Mouse (Mus musculus): ENCODE measurements around the gene Srpk1. TPM values are rescaled to one million over a fixed set of nuclear protein-coding genes. Genes with fewer than 3 reads are reported as not detected.
A peak's percentile ranks its signal among the peaks of the same experiment; 100 is the strongest.

Srpk1 gene
- polyA plus RNA-seq, 1 experiment from 2014 or later, result 124 TPM

- Histone ChIP-seq H3K27me3 (ENCODE audit: control insufficient read depth, insufficient read depth, low read length) (no peaks in the 10 kb centered on the region), H3K27ac (ENCODE audit: low read depth, low read length) (no peak overlapping the region), H3K9me3 (ENCODE audit: control insufficient read depth, low read length) (no peaks in the 10 kb centered on the region), H3K36me3 (ENCODE audit: control insufficient read depth, insufficient read depth, low read length) (no peaks in the 10 kb centered on the region), H3K4me1 (ENCODE audit: control insufficient read depth, insufficient read depth, low read length) (peaks cover 3% of the 10 kb centered on the region; the same call in 1 of the 2 replicates), H3K4me3 (ENCODE audit: low read depth, low read length) (no peak overlapping the region), H3K9ac (ENCODE audit: low read length) (no peak overlapping the region), H3K4me2 (no peak overlapping the region)
- DNase-seq (ENCODE audit: low spot score, missing footprints) (no peak), ATAC-seq (ENCODE audit: low FRiP score) (no peak)
- 88% methylated on average over 6 of the region's 6 CpGs for WGBS
Measured at GRCm38 (mm10) chr17:28572941-28573340, 49.6 kb downstream of the Srpk1 start.

GRCm38 (mm10) chr17:28572521-28572920, 50.0 kb downstream of the Srpk1 start:
- no peak overlapping the region for H3K9ac ChIP-seq (ENCODE audit: low read length)
- H3K27me3 ChIP-seq (ENCODE audit: control insufficient read depth, insufficient read depth, low read length), result no peaks in the 10 kb centered on the region
- H3K9me3 ChIP-seq (ENCODE audit: control insufficient read depth, low read length), result no peaks in the 10 kb centered on the region
- H3K27ac ChIP-seq (ENCODE audit: low read depth, low read length), result no peak overlapping the region
- ATAC-seq (ENCODE audit: low FRiP score) (no peak), DNase-seq (ENCODE audit: low spot score, missing footprints) (peak; percentile 39)
- H3K36me3 ChIP-seq (ENCODE audit: control insufficient read depth, insufficient read depth, low read length), result no peaks in the 10 kb centered on the region
- no peak overlapping the region for H3K4me3 ChIP-seq (ENCODE audit: low read depth, low read length)
- H3K4me2 ChIP-seq, result no peak overlapping the region
- peaks cover 3% of the 10 kb centered on the region; the same call in 1 of the 2 replicates for H3K4me1 ChIP-seq (ENCODE audit: control insufficient read depth, insufficient read depth, low read length)
- 78% methylated on average over 7 of the region's 7 CpGs for WGBS

GRCm38 (mm10) chr17:28571868-28572267, 50.6 kb downstream of the Srpk1 start:
- Histone ChIP-seq H3K4me2 (no peak overlapping the region), H3K36me3 (ENCODE audit: control insufficient read depth, insufficient read depth, low read length) (no peaks in the 10 kb centered on the region), H3K4me1 (ENCODE audit: control insufficient read depth, insufficient read depth, low read length) (peaks cover 3% of the 10 kb centered on the region; the same call in 1 of the 2 replicates), H3K27ac (ENCODE audit: low read depth, low read length) (no peak overlapping the region), H3K27me3 (ENCODE audit: control insufficient read depth, insufficient read depth, low read length) (no peaks in the 10 kb centered on the region), H3K9ac (ENCODE audit: low read length) (no peak overlapping the region), H3K9me3 (ENCODE audit: control insufficient read depth, low read length) (no peaks in the 10 kb centered on the region), H3K4me3 (ENCODE audit: low read depth, low read length) (no peak overlapping the region)
- WGBS, result 82% methylated on average over 3 of the region's 3 CpGs
- no peak for ATAC-seq (ENCODE audit: low FRiP score)
- peak; percentile 56 for DNase-seq (ENCODE audit: low spot score, missing footprints)

GRCm38 (mm10) chr17:28567541-28567940, 55.0 kb downstream of the Srpk1 start:
- no peak overlapping the region for H3K27ac ChIP-seq (ENCODE audit: low read depth, low read length)
- no peak for ATAC-seq (ENCODE audit: low FRiP score)
- no peak overlapping the region for H3K4me3 ChIP-seq (ENCODE audit: low read depth, low read length)
- H3K4me2 ChIP-seq, result no peak overlapping the region
- no peak overlapping the region for H3K9ac ChIP-seq (ENCODE audit: low read length)
- no peaks in the 10 kb centered on the region for H3K4me1 ChIP-seq (ENCODE audit: control insufficient read depth, insufficient read depth, low read length)
- peak; percentile 79 for DNase-seq (ENCODE audit: low spot score, missing footprints)
- no peaks in the 10 kb centered on the region for H3K9me3 ChIP-seq (ENCODE audit: control insufficient read depth, low read length)
- WGBS, result 34% methylated on average over 3 of the region's 3 CpGs
- H3K27me3 ChIP-seq (ENCODE audit: control insufficient read depth, insufficient read depth, low read length), result no peaks in the 10 kb centered on the region
- no peaks in the 10 kb centered on the region for H3K36me3 ChIP-seq (ENCODE audit: control insufficient read depth, insufficient read depth, low read length)

- DNase-seq (ENCODE audit: low spot score, missing footprints) (no peak), ATAC-seq (ENCODE audit: low FRiP score) (no peak)
- Histone ChIP-seq H3K36me3 (ENCODE audit: control insufficient read depth, insufficient read depth, low read length) (no peaks in the 10 kb centered on the region), H3K4me3 (ENCODE audit: low read depth, low read length) (no peak overlapping the region), H3K4me2 (no peak overlapping the region), H3K27me3 (ENCODE audit: control insufficient read depth, insufficient read depth, low read length) (no peaks in the 10 kb centered on the region), H3K27ac (ENCODE audit: low read depth, low read length) (no peak overlapping the region), H3K9me3 (ENCODE audit: control insufficient read depth, low read length) (no peaks in the 10 kb centered on the region), H3K9ac (ENCODE audit: low read length) (no peak overlapping the region), H3K4me1 (ENCODE audit: control insufficient read depth, insufficient read depth, low read length) (no peaks in the 10 kb centered on the region)
Measured at GRCm38 (mm10) chr17:28565181-28565580, 57.3 kb downstream of the Srpk1 start.

- H3K36me3 ChIP-seq (ENCODE audit: control insufficient read depth, insufficient read depth, low read length), result no peaks in the 10 kb centered on the region
- no peak overlapping the region for H3K4me2 ChIP-seq
- no peak overlapping the region for H3K27ac ChIP-seq (ENCODE audit: low read depth, low read length)
- no peaks in the 10 kb centered on the region for H3K9me3 ChIP-seq (ENCODE audit: control insufficient read depth, low read length)
- no peaks in the 10 kb centered on the region for H3K27me3 ChIP-seq (ENCODE audit: control insufficient read depth, insufficient read depth, low read length)
- no peak for DNase-seq (ENCODE audit: low spot score, missing footprints)
- no peak overlapping the region for H3K9ac ChIP-seq (ENCODE audit: low read length)
- peaks cover 1% of the 10 kb centered on the region; the same call in 1 of the 2 replicates for H3K4me1 ChIP-seq (ENCODE audit: control insufficient read depth, insufficient read depth, low read length)
- no peak overlapping the region for H3K4me3 ChIP-seq (ENCODE audit: low read depth, low read length)
- no peak for ATAC-seq (ENCODE audit: low FRiP score)
- WGBS, result 71% methylated on average over 7 of the region's 7 CpGs
Measured at GRCm38 (mm10) chr17:28561613-28562012, 60.9 kb downstream of the Srpk1 start.

- H3K4me1 ChIP-seq (ENCODE audit: control insufficient read depth, insufficient read depth, low read length), result peaks cover 6% of the 10 kb centered on the region; the same call in 1 of the 2 replicates
- no peak within 1 kb of the TSS for H3K4me3 ChIP-seq (ENCODE audit: low read depth, low read length)
- 90% methylated on average over 4 of the region's 4 CpGs for WGBS
- H3K36me3 ChIP-seq (ENCODE audit: control insufficient read depth, insufficient read depth, low read length), result no peaks in the 10 kb centered on the region
- H3K9ac ChIP-seq (ENCODE audit: low read length), result no peak within 1 kb of the TSS
- DNase-seq (ENCODE audit: low spot score, missing footprints) (no peak), ATAC-seq (ENCODE audit: low FRiP score) (no peak)
- no peaks in the 10 kb centered on the region for H3K27me3 ChIP-seq (ENCODE audit: control insufficient read depth, insufficient read depth, low read length)
- no peaks in the 10 kb centered on the region for H3K9me3 ChIP-seq (ENCODE audit: control insufficient read depth, low read length)
- H3K27ac ChIP-seq (ENCODE audit: low read depth, low read length), result no peak within 1 kb of the TSS
- no peak within 1 kb of the TSS for H3K4me2 ChIP-seq
Measured at GRCm38 (mm10) chr17:28560598-28560997, 61.9 kb downstream of the Srpk1 start, which contains the start of gene Clps. Gene Clps, minus strand, starts transcription at chr17:28560766.

- 79% methylated on average over 6 of the region's 6 CpGs for WGBS
- peaks cover 9% of the 10 kb centered on the region; the same call in 1 of the 2 replicates for H3K4me1 ChIP-seq (ENCODE audit: control insufficient read depth, insufficient read depth, low read length)
Measured at GRCm38 (mm10) chr17:28557772-28558171, 64.7 kb downstream of the Srpk1 start.

GRCm38 (mm10) chr17:28556635-28557396, 65.7 kb downstream of the Srpk1 start:
- H3K4me1 ChIP-seq (ENCODE audit: control insufficient read depth, insufficient read depth, low read length), result peaks cover 9% of the 10 kb centered on the region; the same call in 1 of the 2 replicates
- no peak for ATAC-seq (ENCODE audit: low FRiP score)
- H3K27ac ChIP-seq (ENCODE audit: low read depth, low read length), result no peak overlapping the region
- no peak overlapping the region for H3K4me3 ChIP-seq (ENCODE audit: low read depth, low read length)
- no peaks in the 10 kb centered on the region for H3K27me3 ChIP-seq (ENCODE audit: control insufficient read depth, insufficient read depth, low read length)
- no peak overlapping the region for H3K4me2 ChIP-seq
- H3K36me3 ChIP-seq (ENCODE audit: control insufficient read depth, insufficient read depth, low read length), result no peaks in the 10 kb centered on the region
- no peak for DNase-seq (ENCODE audit: low spot score, missing footprints)
- WGBS, result 65% methylated on average over 6 of the region's 6 CpGs
- no peak overlapping the region for H3K9ac ChIP-seq (ENCODE audit: low read length)
- H3K9me3 ChIP-seq (ENCODE audit: control insufficient read depth, low read length), result no peaks in the 10 kb centered on the region

More at GRCm38 (mm10) chr17:28557772-28558171, 64.7 kb downstream of the Srpk1 start:
- H3K9ac ChIP-seq (ENCODE audit: low read length), result no peak overlapping the region
- H3K36me3 ChIP-seq (ENCODE audit: control insufficient read depth, insufficient read depth, low read length), result no peaks in the 10 kb centered on the region
- no peak overlapping the region for H3K4me3 ChIP-seq (ENCODE audit: low read depth, low read length)
- no peak overlapping the region for H3K4me2 ChIP-seq
- no peak for ATAC-seq (ENCODE audit: low FRiP score)
- DNase-seq (ENCODE audit: low spot score, missing footprints), result no peak
- H3K9me3 ChIP-seq (ENCODE audit: control insufficient read depth, low read length), result no peaks in the 10 kb centered on the region
- H3K27me3 ChIP-seq (ENCODE audit: control insufficient read depth, insufficient read depth, low read length), result no peaks in the 10 kb centered on the region
- no peak overlapping the region for H3K27ac ChIP-seq (ENCODE audit: low read depth, low read length)

Measured in midbrain, embryonic 11.5 days (tissue).